Mouse (Mus musculus): Measurements from ENCODE around the gene Ldlr.

The Ldlr gene

DNA sequence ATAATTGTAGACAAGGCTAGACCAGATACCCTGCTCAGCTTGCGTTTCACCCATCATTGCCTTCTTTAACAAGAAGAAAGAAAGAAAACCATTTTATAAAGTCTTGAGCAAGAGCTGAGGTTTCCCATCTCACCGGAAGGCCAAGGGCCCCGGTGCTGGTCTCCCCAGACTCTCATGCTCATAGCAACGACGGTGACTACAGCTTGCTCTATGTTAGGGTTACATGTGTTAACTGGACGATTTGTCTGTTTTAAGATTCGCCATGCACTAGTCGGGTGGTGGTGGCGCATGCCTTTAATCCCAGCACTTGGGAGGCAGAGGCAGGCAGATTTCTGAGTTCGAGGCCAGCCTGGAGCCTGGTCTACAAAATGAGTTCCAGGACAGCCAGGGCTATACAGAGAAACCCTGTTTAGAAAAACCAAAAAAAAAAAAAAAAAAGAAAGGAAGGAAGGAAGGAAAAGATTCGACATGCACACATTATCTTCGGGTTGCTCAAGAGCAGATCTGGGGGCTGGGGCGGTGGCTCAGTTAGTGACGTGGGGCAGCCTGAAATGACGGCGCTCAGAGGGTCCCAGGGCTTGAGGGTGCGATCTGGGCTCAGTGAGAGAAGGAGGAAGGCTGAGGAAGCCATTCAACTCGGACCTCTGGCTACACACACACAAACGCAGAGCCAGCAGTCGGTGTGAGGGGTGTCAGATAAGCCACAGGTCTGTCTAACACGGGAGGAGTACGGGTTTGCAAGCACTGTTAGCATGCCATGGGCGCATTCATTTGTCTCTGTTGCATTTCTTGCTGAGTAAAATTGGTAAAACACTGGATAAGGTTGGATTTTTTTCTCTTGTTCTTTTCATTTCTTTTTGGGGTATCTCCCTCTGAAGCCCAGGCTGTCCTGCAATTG is 2.2 kb downstream of the Ldlr start:
- DNase-seq (ENCODE audit: low read depth): no peak

DNA sequence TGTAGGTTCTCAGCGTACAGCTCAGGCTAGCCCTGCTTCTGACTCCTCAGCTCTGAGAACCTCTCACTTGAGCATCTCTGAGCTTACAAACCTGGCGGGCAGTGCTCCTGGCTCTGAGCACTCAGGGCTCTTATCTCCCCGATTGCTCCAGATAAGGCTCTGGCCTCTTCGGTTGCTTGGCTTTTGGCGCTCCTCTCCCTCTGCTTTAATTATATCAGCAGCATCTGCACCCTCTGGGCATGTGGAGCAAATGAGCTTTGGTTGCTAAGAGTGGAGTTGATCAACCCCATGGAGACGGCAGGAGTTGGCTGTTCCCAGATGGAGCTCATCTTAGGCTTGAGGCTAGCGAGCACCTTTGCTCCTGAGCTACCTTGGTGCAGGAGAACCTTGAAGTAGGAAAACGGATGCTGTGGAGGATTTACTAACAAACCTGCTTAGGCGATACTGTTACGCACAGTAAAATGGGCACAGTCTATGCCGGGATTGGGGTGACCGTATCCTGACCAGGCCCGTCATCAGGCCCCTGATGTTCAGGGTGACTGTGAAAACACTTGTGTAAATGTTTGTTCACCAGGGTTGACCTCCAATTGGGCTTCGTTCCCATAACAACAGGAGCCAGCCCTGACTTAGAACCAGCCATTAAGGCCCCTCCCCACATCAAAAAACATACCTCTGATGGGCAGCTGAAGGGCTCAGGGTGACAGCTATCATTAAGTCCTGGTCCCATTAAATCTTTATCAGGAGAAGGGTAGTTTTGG is 3.1 kb downstream of the Ldlr start:
- no peak for DNase-seq (ENCODE audit: low read depth)

DNA sequence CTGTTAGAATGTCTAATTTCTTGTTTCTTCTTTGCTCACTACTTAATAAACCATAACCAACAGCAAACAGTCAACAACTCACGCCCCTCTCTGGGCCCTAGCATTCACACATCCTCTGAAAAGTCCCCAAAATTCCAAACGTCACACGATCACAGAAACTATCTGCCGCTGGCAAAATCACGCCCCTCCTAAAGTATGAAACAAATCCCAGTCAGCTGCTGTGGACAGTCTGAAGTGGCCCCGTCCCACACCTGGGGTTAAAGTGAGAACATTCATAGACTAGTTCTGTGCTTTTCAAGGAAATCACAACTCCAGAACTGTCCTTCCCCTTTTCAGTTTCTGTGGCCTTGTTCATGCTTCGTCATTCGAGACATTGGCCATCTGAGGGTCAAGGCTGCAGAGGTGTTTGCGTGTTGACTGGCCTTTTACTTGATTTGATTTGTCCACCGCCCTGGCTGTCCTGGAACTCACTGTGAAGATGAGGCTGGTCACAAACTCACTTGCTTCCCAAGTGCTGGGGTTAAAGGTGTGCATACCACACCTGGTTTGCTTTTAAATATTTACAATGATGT is 5.1 kb downstream of the Ldlr start:
- DNase-seq (ENCODE audit: low read depth): no peak

DNA sequence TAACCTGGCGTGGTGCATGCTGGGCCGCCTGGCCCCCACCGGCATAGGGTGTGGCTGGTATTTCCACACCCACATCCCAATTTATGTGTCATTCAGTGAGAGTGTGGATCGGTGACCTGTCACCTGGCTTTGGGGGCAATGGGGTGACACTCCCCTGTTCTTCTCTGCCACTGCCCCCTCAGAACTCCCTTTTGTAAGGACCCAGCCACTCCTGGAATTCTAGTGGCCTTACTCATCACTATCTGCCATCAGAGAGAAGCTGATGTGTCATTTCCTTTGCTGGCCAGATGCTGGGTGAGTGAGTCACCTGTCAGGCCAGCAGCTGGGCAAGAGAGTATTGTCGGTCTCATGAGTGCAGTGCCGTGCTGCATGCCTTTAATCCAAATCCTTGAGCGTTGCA is 6.0 kb downstream of the Ldlr start:
- DNase-seq (ENCODE audit: low read depth): no peak

DNA sequence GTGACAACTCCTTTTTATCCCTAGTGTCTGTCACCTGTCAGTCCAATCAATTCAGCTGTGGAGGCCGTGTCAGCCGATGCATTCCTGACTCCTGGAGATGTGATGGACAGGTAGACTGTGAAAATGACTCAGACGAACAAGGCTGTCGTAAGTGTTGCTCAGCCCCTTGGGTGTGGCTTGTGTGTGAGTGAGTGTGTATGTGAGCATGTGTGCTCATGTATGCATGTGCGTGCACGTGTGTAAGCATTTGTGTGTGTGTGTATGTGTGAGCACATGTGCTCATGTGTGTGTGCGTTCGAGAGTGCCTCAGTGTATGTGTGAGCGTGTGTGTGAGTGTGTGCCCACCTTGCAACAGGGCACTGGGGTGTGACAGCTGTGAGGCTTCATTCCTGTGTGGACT is 9.0 kb downstream of the Ldlr start:
- no peak for DNase-seq (ENCODE audit: low read depth)

DNA sequence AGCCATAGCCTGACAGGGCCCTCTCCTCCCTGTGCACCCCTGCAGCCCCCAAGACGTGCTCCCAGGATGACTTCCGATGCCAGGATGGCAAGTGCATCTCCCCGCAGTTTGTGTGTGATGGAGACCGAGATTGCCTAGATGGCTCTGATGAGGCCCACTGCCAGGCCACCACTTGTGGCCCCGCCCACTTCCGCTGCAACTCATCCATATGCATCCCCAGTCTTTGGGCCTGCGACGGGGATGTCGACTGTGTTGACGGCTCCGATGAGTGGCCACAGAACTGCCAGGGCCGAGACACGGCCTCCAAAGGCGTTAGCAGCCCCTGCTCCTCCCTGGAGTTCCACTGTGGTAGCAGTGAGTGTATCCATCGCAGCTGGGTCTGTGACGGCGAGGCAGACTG is 10.2 kb downstream of the Ldlr start:
- DNase-seq (ENCODE audit: low read depth): no peak

DNA sequence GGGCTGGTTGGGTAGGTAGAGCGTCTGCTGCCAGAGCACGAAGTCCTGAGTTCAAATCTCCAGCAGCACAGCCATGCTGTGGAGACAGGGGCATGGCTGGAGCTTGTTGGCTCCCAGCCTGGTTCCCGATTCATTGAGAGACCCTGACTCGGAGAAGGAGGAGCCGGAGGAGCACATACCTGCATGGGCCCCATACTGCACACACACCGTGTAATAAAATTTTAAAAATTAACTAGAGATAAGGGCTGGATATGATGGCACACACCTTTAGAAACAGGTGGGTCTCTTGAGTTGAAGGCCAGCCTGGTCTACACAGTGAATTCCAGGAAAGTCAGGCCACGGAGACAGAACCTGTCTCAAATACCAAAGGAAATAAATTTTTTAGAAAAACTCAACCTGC is 10.7 kb downstream of the Ldlr start:
- no peak for DNase-seq (ENCODE audit: low read depth)

DNA sequence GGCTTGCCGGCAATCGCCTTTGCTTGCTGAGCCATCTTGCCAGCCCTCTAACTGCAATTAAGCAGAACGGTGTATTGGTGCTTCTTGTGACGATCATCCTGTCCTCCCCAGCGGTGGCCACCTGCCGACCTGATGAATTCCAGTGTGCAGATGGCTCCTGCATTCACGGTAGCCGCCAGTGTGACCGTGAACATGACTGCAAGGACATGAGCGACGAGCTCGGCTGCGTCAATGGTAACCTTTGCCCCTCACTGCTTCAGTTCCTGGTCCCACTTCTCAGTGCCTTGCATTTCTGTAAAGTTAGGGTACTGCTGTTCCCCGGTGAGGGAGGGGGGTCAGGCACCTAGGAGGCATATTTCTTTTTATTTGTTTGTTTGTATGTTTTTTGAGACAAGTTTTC is 11.8 kb downstream of the Ldlr start:
- DNase-seq (ENCODE audit: low read depth): no peak

DNA sequence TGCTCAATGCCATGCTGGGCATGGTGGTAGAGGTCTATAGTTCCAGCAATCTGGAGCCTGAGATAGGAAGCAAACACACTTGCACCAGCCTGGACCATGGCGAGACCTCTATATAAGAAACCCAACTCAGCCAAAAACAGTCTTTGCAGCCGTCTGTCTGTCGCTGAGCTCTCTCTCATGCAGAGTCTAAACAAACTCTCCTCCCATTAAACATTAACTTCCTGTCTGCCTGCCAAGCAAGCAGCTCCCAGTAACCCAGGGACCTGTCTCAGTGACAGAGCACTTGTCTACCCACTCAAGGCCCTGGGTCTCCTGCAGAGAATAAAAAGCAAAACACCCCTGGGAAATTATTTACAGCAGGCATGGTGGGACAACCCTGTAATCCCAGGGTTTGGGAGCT is 13.3 kb downstream of the Ldlr start:
- no peak for DNase-seq (ENCODE audit: low read depth)

DNA sequence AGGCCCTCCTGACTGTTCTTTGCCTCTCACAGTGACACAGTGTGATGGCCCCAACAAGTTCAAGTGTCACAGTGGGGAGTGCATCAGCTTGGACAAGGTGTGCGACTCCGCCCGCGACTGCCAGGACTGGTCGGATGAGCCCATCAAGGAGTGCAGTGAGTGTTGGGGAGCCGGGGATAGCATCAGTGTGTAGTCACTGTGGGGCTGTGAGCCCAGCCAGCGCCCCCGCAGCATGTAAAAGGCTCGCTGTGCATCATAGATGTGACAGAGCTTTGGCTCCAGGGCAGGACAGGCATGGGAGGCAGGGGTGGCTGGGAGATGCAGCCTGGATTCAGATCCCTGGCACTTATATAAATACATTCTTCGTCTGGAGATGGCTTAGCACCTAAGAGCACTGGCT is 13.9 kb downstream of the Ldlr start:
- DNase-seq (ENCODE audit: low read depth): no peak

DNA sequence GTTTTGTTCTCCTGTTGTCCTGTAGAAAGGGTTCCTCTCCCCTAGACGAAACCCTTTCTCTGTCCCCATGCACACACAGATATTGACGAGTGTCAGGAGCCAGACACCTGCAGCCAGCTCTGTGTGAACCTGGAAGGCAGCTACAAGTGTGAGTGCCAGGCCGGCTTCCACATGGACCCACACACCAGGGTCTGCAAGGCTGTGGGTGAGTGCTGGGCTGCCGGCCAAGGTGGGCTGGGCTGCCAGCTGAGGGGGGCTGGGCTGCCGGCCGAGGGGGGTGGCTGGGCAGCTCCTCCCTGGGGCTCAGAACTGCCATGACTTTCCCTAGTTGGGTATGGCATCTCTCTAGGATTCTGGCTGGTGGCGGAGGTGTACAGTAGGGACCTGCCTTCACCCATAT is 15.5 kb downstream of the Ldlr start:
- DNase-seq (ENCODE audit: low read depth): no peak

DNA sequence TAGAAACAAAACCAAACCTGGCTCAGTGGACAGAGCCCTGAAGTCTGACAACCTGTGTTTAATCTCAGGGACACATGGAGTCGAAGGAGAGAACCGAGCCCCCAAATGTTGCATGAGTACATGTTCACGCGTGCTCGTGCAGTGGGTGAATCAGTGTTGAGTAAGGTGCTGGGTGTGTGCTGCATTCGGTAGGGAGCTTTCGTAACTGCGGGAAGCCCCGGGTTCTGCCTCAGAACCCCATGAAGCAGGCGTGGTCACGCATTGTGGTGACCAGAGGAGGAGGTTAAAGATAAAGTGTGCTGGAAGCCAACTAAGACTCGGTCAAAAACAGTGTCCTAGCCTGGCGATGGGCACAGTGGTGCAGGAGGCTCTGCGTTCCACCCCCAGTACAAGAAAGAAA is 17.1 kb downstream of the Ldlr start:
- no peak for DNase-seq (ENCODE audit: low read depth)

DNA sequence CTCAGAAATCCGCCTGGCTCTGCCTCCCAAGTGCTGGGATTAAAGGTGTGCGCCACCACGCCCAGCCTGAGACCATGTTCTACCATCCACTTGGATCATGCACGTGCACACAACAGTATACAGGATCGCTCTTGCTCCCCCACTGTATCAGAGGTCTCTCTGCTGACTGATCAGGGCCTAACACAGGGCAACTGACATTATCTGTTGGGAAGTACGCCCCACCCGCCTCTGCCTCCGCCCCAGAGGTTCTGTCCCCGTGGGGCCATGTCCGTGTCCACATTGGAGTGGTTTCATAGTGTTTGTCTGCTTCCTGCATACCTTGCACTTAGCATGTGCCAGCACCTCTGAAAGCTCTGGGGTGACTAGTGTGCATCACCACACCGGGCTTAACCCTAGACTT is 18.2 kb downstream of the Ldlr start:
- no peak for DNase-seq (ENCODE audit: low read depth)

DNA sequence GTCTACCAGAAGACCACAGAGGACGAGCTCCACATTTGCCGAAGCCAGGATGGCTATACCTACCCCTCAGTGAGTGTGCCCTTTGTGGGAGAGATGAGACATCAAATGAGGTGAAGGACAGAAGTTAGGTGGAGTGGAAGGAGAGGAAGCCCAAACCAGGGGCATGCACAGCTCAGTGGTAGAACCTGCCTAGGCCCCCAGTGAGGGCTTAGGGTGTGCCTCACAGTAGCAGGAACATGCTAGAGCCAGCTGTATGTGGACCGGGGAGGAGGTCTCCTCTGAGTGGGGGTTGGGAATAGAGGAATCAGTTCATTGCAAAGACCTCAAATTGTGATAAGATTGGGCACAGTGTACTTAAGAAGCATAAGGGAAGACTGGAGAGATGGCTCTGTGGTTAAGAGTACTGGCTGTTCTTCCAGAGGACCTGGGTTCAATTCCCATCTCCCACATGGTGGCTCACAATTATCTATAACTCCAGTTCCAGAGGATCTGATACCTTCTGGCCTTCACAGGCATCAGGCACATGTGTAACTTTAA is 24.0 kb downstream of the Ldlr start:
- DNase-seq (ENCODE audit: low read depth): no peak

DNA sequence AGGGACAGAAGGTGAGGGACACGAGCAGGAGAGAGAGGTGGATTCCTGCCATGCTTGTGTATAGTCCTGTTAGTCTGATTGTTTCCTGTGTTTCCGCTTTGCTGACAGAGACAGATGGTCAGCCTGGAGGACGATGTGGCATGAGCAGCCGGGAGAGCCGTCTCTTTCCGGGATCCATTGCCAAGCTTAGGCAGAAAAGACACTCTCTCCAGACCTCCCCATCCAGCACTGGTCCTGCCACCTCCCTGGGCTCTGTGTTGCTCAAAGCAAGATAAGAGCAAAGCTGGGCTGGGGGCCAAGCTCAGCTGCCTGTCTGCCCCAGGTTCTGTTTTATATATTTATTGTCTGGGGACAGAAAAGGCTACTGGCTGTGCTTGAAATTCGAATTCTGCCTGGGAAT is 24.8 kb downstream of the Ldlr start:
- no peak for DNase-seq (ENCODE audit: low read depth)

DNA sequence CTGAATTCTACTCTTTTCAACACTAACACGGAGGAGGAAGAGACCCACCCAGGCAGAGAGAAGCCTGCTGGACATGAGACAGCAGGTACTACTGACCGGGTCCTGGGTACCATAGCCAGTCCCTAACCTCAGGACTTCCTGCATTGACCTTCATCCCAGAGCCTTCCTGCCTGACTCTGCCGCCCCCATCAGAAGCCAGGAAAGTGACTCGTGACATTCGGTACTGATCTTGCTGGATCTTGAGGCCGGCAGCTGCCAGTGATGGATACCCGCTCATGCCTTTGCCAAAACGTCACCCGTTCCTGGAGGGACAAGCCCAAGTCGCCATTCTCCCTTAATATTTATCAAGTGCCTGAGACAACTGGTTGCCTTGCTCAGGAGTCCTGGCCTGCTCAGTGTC is 25.2 kb downstream of the Ldlr start:
- DNase-seq (ENCODE audit: low read depth): no peak

DNA sequence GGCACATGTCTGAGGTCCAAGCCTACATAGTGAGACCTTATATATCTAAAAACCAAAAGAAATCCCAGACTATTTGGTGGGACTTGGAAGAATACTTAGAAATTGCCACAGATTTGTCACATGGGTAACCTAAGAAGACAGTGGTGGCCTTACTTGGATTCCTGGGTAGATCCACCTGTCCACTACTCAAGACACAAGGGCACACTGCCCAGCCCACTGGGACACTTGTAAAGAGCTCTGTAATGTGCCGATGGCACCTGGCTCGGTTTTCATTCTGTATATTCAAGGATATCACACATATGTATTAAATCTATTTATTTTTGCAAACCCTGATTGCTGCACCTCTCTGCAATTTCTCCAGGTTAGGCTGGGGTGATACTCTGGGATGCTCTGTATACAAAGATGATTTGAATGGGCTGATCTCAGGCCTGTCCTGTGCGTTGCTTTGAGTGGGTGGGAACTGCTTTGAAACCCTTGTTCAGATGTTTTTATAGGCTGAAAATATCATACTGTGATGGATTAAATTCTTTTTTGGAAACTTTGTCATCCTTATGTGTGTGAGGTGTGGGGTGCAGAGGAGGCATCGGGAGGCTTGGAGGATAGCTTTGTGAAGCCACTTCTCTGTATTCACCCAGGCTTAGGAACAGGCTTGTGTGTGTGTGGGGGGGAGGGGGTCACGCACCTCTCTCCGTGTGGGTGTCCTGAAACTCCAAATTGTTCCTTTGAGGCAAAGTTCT is 26.3 kb downstream of the Ldlr start:
- DNase-seq (ENCODE audit: low read depth): no peak

DNA sequence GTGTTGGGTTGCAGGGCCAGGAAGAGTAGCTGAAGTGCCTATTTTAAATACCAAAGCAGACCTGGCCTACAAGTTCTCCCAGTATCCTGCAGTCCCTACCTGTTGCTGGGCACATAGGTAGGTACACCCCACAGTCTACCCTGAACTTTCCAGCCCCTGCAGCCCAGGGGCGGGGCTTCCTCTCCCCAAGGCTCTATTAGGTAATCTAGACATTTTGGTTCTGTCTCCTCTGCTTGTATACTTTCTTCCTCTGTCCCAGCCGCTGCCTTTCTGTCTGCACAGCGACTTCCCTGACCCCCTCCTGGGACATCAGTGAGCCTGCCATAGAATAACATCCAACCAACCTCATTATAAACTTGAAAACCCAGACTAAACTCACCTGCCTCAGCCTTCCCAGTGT is 27.1 kb downstream of the Ldlr start:
- no peak for DNase-seq (ENCODE audit: low read depth)

DNA sequence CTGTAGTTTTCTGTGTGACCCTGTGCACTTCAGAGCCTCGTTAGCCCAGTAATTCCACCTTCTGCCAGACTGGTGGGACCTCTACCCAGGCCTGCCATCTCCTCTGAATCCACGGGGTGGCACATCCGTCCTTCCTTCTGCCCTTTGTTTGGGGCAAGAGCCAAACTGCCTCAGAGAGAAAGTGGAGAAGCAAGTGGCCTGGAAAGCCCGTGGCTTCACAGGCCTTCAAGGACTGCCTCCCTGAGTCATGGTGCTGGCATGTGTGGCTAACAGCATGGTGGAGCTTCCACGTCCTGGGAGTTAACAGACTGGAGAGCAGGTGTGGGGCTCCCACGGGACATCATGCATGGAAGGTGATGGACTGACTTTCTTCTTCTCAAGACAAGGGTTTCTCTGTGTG is 28.1 kb downstream of the Ldlr start:
- no peak for DNase-seq (ENCODE audit: low read depth)

DNA sequence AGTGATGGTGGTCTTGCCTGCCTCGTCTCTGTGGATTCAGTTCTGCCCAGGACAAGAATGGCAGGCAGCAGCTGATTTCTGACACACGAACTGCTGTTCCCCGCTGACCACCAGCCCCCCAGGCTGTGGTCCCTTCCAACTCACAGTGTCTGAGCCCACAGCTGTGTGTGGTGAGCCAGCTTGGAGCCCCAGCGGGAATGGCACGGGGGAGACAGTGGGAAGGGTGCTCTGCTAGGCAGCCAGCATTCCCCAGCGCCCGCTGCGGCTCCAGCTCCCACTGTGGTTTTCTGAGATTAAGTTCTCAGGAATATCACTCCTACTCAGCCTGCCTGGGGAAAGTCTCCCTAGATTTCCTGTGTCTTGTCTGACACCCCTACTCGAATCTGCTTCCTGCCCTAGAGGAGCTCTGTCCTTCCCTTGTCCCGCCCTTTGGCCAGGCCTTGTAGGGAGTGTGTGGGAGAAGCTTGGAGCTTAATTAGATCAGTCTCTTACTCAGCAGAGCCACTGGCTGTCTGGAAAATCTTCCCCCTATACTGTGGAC is 29.0 kb downstream of the Ldlr start:
- DNase-seq (ENCODE audit: low read depth): no peak

DNA sequence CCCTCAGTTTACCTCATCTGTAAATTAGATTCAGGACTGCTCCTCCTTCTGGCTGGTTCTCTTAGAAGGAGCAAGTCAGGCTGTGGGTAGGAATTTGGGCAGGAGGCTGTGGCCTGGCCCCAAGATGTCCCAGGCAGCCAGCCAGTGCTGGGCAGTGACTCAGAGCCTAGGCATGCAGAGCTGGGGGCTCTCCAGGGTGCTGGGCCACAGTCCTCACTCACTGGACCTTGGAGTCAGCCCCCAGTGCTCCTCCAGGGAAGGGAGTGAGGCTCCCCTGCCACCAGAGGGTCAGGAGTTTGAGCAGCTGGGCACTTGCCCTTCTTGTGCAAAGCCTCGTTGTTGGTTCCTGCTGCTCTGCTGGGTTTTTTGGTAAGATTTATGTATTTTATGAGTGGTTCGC is 30.7 kb downstream of the Ldlr start:
- no peak for DNase-seq (ENCODE audit: low read depth)

All from c-Kit-positive CD71-positive TER-119-negative erythroid progenitor cells, embryonic 14.5 days (primary cell).